Mouse (Mus musculus) heart, embryonic 11.5 days (tissue): Measurements from ENCODE around the gene Mthfd1l. TPM values are rescaled to one million over a fixed set of nuclear protein-coding genes. Genes with fewer than 3 reads are reported as not detected.

Experiments
- ATAC-seq: fragments of 200-750 bp; cut with Nextera tagmentation; replicated peaks from 2 replicates; pipeline ENCODE4 v1.8.0; 2017; ENCODE audit warnings: moderate library complexity; ENCODE audit not compliant: insufficient number of reproducible peaks, low FRiP score, low TSS enrichment
- H3K27ac ChIP-seq: fragments of 300-500 bp; sonication (generic); 2 replicates; pipeline ENCODE4 v1.5.1; 2014; ENCODE audit warnings: mild to moderate bottlenecking, low read depth, low read length
- H3K27me3 ChIP-seq: fragments of 300-500 bp; sonication (generic); 2 replicates; pipeline ENCODE4 v1.6.1; 2014; ENCODE audit warnings: mild to moderate bottlenecking, low read length, mixed read lengths; ENCODE audit not compliant: control insufficient read depth, insufficient read depth
- H3K36me3 ChIP-seq: fragments of 300-500 bp; sonication (generic); 2 replicates; pipeline ENCODE4 v1.6.1; 2014; ENCODE audit warnings: mild to moderate bottlenecking, low read length, moderate library complexity, mixed read lengths; ENCODE audit not compliant: control insufficient read depth, insufficient read depth
- H3K4me1 ChIP-seq: fragments of 300-500 bp; sonication (generic); 2 replicates; pipeline ENCODE4 v1.6.1; 2014; ENCODE audit warnings: low read length; ENCODE audit not compliant: control insufficient read depth, insufficient read depth
- H3K4me2 ChIP-seq: fragments of 300-500 bp; sonication (generic); 2 replicates; pipeline ENCODE4 v1.6.1; 2014; ENCODE audit warnings: mild to moderate bottlenecking, moderate library complexity
- H3K4me3 ChIP-seq: fragments of 300-500 bp; sonication (generic); 2 replicates; pipeline ENCODE4 v1.5.1; 2014; ENCODE audit warnings: low read depth, low read length
- H3K9ac ChIP-seq: fragments of 300-500 bp; sonication (generic); 2 replicates; pipeline ENCODE4 v1.6.1; 2014; ENCODE audit warnings: mild to moderate bottlenecking, low read depth, low read length, moderate library complexity
- H3K9me3 ChIP-seq: fragments of 300-500 bp; sonication (generic); replicated peaks from 2 replicates; pipeline ENCODE4 v1.6.1; 2016; ENCODE audit warnings: low read length; ENCODE audit not compliant: control insufficient read depth
- WGBS: fragments of 180-500 bp; shearing (Covaris S2); extraction: QIAGEN DNeasy Blood & Tissue Kit; methylation state at CpG from one replicate; pipeline ENCODE4 v1.1.7; 2014; ENCODE audit not compliant: insufficient replicate concordance; 5-methylcytosine and 5-hydroxymethylcytosine counted together
- polyA plus RNA-seq: library from polyadenylated mRNA; unstranded; fragments of >200 nt; fragmentation: Nextera tagmentation; extraction: Ambion mirVana; gene quantifications from 2 replicates; pipeline ENCODE4 v1.2.1, GENCODE M21; 2014

Gene Mthfd1l
- polyA plus RNA-seq, 1 experiment from 2014 or later = 18.0 TPM

- 0 out of 2 replicates have a peak overlapping the region, but pooled peaks have one; percentile 29 for H3K27ac ChIP-seq
- H3K9me3 ChIP-seq = no peaks in the 10 kb centered on the region
- peaks cover 17% of the 10 kb centered on the region for H3K4me1 ChIP-seq
- H3K27me3 ChIP-seq = no peaks in the 10 kb centered on the region
- H3K4me2 ChIP-seq = peak overlapping the region; percentile 16; the same call in 1 of the 2 replicates
- ATAC-seq = no peak
- no peak overlapping the region for H3K9ac ChIP-seq
- no peak overlapping the region for H3K4me3 ChIP-seq
- 36% methylated on average over 5 of the region's 5 CpGs for WGBS
- H3K36me3 ChIP-seq = no peaks in the 10 kb centered on the region; the same call in 1 of the 2 replicates
These were observed 84.9 kb downstream of the Mthfd1l start for GRCm38 (mm10) chr10:4057832-4058231.

- H3K9me3 ChIP-seq = peaks cover 3% of the 10 kb centered on the region; the same call in 1 of the 2 replicates
- H3K9ac ChIP-seq = no peak overlapping the region
- no peak overlapping the region for H3K4me3 ChIP-seq
- H3K36me3 ChIP-seq = peaks cover 6% of the 10 kb centered on the region
- no peak overlapping the region for H3K27ac ChIP-seq
- H3K4me1 ChIP-seq = peaks cover 12% of the 10 kb centered on the region
- no peaks in the 10 kb centered on the region for H3K27me3 ChIP-seq
- ATAC-seq = no peak
- no peak overlapping the region for H3K4me2 ChIP-seq
- 81% methylated on average over 11 of the region's 11 CpGs for WGBS
These were observed 88.4 kb downstream of the Mthfd1l start for GRCm38 (mm10) chr10:4061071-4061987.

- no peak for ATAC-seq
- Histone ChIP-seq H3K4me1 (peaks cover under 1% of the 10 kb centered on the region; the same call in 1 of the 2 replicates), H3K36me3 (peaks cover 6% of the 10 kb centered on the region), H3K4me3 (no peak overlapping the region), H3K9ac (no peak overlapping the region), H3K9me3 (peaks cover 3% of the 10 kb centered on the region; the same call in 1 of the 2 replicates), H3K4me2 (no peak overlapping the region), H3K27ac (no peak overlapping the region), H3K27me3 (no peaks in the 10 kb centered on the region)
- WGBS = 93% methylated on average over 4 of the region's 4 CpGs
These were observed 90.6 kb downstream of the Mthfd1l start for GRCm38 (mm10) chr10:4063537-4063936.

- no peak overlapping the region for H3K9ac ChIP-seq
- H3K4me1 ChIP-seq = no peaks in the 10 kb centered on the region
- peaks cover 6% of the 10 kb centered on the region for H3K36me3 ChIP-seq
- ATAC-seq = no peak
- no peak overlapping the region for H3K27ac ChIP-seq
- no peaks in the 10 kb centered on the region for H3K27me3 ChIP-seq
- 83% methylated on average over 15 of the region's 15 CpGs for WGBS
- peaks cover 3% of the 10 kb centered on the region; the same call in 1 of the 2 replicates for H3K9me3 ChIP-seq
- H3K4me2 ChIP-seq = no peak overlapping the region
- no peak overlapping the region for H3K4me3 ChIP-seq
These were observed 92.6 kb downstream of the Mthfd1l start for GRCm38 (mm10) chr10:4065295-4066084.

- no peak overlapping the region for H3K27ac ChIP-seq
- 89% methylated on average over 7 of the region's 7 CpGs for WGBS
These were observed 96.4 kb downstream of the Mthfd1l start for GRCm38 (mm10) chr10:4069258-4069826.

GRCm38 (mm10) chr10:4070061-4070460 lies 97.1 kb downstream of the Mthfd1l start:
- H3K4me2 ChIP-seq = no peak overlapping the region
- WGBS = 95% methylated on average over 7 of the region's 7 CpGs
- no peak overlapping the region for H3K9ac ChIP-seq
- H3K9me3 ChIP-seq = no peaks in the 10 kb centered on the region
- no peaks in the 10 kb centered on the region for H3K36me3 ChIP-seq
- H3K4me1 ChIP-seq = peaks cover 10% of the 10 kb centered on the region; the same call in 1 of the 2 replicates
- H3K4me3 ChIP-seq = no peak overlapping the region
- no peaks in the 10 kb centered on the region for H3K27me3 ChIP-seq
- H3K27ac ChIP-seq = no peak overlapping the region
- ATAC-seq = no peak

More at GRCm38 (mm10) chr10:4069258-4069826, 96.4 kb downstream of the Mthfd1l start:
- no peaks in the 10 kb centered on the region for H3K27me3 ChIP-seq
- no peak overlapping the region for H3K9ac ChIP-seq
- no peaks in the 10 kb centered on the region for H3K36me3 ChIP-seq
- no peaks in the 10 kb centered on the region for H3K9me3 ChIP-seq
- peaks cover 10% of the 10 kb centered on the region; the same call in 1 of the 2 replicates for H3K4me1 ChIP-seq
- no peak overlapping the region for H3K4me2 ChIP-seq
- no peak overlapping the region for H3K4me3 ChIP-seq
- no peak for ATAC-seq

GRCm38 (mm10) chr10:4071069-4071844 lies 98.3 kb downstream of the Mthfd1l start:
- Histone ChIP-seq H3K27me3 (no peaks in the 10 kb centered on the region), H3K9me3 (no peaks in the 10 kb centered on the region), H3K4me1 (peaks cover 10% of the 10 kb centered on the region; the same call in 1 of the 2 replicates), H3K4me2 (no peak overlapping the region), H3K4me3 (no peak overlapping the region), H3K9ac (no peak overlapping the region), H3K36me3 (no peaks in the 10 kb centered on the region), H3K27ac (no peak overlapping the region)
- ATAC-seq = no peak
- 83% methylated on average over 8 of the region's 8 CpGs for WGBS
